Mouse (Mus musculus): ENCODE results near the gene Fam110c. TPM values are rescaled to one million over a fixed set of nuclear protein-coding genes. Genes with fewer than 3 reads are reported as not detected.
"Not testable (repeated sequence)": the region's sequence is repeated elsewhere in the genome, so short reads cannot be mapped to it uniquely, and the experiment has no call there.

The Fam110c gene
- total RNA-seq (2021): not detected
- long read RNA-seq: 0 reads

GRCm38 (mm10) chr12:31073412-31074354 is at the start of gene Fam110c:
Fam110c (plus strand) TSS chr12:31073861.
- no peak for DNase-seq (ENCODE audit: low spot score in 2 of 2)

GRCm38 (mm10) chr12:31026423-31026822 is 47.2 kb upstream of the Fam110c start:
- peak; percentile 15 to 65 for DNase-seq (ENCODE audit: low spot score in 2 of 2)

DNA sequence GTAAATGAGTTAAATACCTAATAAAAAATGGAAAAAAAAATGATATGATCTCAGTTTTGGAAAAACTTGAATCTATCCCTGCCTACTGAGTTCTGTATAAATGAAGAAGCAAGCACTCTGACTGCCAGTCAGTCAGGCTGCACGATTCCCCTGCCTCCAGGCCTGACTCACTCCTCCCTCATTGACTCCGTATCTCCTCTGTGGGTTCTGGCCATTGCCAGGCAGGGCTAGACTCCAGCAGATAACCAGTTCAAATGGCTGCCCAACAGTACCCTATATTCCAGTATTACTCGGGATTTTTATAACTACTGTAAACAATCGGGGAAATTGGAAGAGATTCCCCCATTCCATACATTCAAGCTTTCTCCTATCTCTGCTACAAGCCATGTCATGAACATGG is 21.6 kb upstream of the Fam110c start:
- DNase-seq (ENCODE audit: low spot score in 2 of 2): no peak

DNA sequence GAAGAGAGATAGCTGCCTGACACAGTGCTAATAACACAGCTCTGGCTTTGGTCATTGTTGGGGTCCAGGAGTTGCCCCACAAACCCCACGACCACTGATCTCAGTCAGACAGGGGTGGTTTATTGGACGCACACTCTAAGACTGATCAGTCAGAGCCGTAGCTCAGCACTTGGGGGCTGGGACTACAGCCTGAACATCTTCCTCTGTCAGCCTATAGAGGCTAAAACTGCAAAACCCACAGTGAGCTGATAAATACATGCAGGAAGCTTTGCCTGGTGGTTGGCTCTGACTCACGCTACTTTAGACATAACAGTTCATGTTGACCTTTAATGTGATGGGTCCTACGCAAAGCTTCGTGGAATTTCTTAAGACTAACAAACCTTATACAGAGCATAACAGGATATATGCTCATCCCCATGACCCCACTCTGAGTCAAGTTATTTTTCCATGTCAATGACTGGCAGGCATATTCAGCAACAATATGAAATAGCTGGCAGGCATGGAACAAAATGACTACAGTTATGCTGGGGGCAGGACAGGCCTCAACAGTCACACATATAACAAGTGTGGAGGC is 17.3 kb upstream of the Fam110c start:
- no peak for DNase-seq (ENCODE audit: low spot score in 2 of 2)

GRCm38 (mm10) chr12:31059393-31059853 is 14.2 kb upstream of the Fam110c start:
- DNase-seq (ENCODE audit: low spot score in 2 of 2): no peak

DNA sequence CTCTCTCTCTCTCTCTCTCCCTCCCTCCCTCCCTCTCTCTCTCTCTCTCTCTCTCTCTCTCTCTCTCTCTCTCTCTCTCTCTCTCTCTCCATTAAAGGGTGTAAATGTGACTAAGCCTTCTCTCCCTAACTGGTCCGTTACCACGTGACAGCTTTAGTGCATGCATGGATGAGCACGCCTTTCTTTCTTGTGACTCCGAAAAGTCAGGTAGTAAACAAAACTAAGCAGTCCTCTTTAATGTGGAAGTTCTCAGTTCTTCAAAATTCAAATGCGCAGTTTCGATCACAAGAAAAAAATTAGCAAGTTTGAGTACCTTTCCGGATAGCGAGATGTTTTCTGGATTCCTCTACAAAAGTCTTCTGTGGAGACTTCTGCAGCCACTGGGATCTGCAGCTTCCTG is 13.4 kb upstream of the Fam110c start:
- no peak for DNase-seq (ENCODE audit: low spot score in 2 of 2)

DNA sequence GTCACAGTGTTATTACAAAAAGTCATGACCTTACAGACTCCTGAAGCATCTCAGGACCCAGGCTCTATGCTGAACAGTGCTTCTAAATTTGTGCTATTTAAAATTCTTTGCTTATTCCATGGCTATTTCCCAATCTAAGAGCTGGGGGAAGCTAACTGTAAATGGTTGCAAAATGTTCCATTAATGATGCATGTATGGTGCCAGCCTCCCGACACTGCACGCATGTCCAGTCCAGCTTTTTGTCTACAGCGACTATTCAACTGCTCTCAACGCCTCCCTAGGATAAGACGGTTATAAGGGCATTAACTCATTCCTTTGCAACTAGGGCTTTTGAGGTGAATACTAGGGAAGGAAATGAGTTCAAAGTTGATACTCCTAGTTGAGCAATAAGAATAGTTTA is 2.4 kb upstream of the Fam110c start:
- no peak for DNase-seq (ENCODE audit: low spot score in 2 of 2)

DNA sequence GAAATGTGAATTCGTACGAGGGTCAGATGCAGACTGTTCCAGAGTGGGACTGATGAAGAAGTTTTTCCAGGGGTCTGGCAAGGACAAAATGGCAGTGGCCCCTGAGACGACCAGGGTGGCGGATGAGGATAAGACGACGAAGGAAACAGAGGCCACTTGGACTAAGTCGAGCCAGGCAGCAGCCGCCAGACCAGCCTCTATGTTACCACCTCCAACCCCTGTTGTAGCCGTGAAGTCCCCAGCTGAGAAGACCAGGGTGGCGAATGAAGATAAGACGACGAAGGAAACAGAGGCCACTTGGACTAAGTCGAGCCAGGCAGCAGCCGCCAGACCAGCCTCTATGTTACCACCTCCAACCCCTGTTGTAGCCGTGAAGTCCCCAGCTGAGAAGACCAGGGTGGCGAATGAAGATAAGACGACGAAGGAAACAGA is 710 bp downstream of the Fam110c start:
- not testable (repeated sequence) for DNase-seq (ENCODE audit: low spot score in 2 of 2)

- peak in 1 of 2 experiments; percentile 2 for DNase-seq (ENCODE audit: low spot score in 2 of 2)
Measured at GRCm38 (mm10) chr12:31074839-31075538, 1.3 kb downstream of the Fam110c start.

GRCm38 (mm10) chr12:31077020-31077419 is 3.4 kb downstream of the Fam110c start:
- no peak for DNase-seq (ENCODE audit: low spot score in 2 of 2)

DNA sequence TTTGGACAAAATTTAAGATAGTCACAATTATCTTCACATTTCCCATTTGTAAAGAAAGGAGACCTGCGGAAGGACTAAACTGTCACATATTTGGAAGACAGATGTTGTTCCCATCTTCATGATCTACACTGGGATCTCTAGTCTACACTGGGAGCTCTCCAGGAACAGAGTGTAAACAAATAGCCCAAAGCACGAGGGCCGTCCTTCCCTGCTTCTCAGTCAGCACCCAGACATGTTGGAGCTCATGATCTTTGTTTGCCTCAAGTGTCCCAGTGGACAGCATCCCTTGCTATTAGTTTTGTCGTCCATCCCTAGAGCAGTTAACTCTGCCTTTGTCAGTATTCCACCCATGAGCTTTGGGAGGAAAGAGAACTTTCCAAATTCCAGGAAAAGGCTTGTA is 4.4 kb downstream of the Fam110c start:
- DNase-seq (ENCODE audit: low spot score in 2 of 2): no peak

DNA sequence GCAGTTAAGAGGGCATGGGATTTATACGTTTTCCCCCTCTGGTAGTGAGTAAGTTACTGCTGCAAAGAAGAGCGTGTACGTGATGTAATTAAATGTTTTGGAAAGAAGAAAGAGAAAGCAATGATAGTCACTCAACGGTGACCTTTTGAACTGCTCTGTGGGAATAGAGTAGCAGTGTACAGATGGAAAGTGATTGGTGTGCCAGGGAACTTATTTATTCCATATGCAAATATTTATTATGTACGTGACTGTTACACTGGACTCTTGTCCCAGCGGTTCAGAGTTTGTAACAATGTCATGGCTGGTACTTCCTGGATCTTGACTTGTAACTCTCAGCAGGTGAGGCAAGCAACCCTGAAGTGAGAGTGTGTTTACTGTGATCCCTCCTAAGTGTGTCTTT is 6.7 kb downstream of the Fam110c start:
- DNase-seq (ENCODE audit: low spot score in 2 of 2): no peak

- DNase-seq (ENCODE audit: low spot score in 2 of 2): no peak
Measured at GRCm38 (mm10) chr12:31080890-31081554, 7.4 kb downstream of the Fam110c start.

- no peak for DNase-seq (ENCODE audit: low spot score in 2 of 2)
Measured at GRCm38 (mm10) chr12:31083007-31083406, 9.3 kb downstream of the Fam110c start.

GRCm38 (mm10) chr12:31083407-31083806 is 9.7 kb downstream of the Fam110c start:
- DNase-seq (ENCODE audit: low spot score in 2 of 2): no peak

- no peak for DNase-seq (ENCODE audit: low spot score in 2 of 2)
Measured at GRCm38 (mm10) chr12:31087060-31087459, 13.4 kb downstream of the Fam110c start.

DNA sequence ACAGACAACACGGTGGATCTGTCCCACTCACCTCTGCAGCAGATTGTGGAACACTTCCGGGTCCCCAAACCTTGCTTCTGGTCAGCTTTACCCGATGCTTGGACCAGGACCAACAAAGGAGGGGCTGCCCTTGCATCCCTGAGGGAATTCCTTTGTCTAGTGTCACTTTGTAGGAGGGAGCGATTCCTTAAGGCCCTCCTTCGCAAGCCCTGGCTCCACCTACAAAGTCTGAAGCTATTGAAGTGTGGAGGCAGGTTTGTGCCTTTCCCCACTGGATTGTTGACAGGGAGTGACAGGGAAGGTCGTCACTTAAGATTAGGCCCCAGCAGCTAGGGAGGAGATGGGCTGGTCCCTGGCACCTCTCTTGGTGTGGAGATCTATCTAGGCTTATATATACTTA is 16.7 kb downstream of the Fam110c start:
- no peak for DNase-seq (ENCODE audit: low spot score in 2 of 2)

DNA sequence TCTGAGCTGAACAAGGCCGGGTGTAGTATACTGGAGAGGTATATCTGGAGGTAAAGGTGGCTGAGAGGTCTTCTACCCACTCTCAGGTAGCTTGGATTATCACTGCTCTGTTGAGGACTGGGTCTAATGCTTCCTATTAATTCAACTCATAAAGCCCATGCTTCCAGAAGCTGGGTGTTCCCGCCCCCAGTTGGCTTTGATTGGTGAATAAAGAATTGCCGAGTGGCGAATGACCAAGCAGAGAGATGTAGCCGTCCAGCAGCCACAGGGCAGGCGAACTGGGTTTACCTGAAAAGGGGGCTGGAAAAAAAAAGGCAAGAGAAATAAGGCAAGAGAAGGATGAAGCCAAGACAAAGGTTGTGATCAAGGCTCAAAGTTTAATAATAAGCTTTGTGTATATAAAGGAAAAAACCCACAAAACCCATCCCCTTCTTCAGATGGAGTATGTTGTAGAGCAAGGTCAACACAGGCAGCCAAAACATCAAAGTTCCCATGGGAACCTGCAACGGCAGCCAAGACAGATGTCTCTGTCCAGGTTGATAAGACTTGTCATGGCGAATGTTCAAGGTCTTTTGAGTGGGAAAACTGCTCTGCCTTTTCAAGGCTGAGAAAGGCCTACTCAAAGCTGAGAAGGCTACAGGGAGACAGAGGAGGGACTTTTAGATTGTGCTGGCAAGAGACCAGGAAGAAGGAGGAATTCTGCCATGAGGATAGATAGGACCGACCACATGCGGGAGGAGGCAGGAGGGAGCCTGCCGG is 17.4 kb downstream of the Fam110c start:
- DNase-seq (ENCODE audit: low spot score in 2 of 2): no peak

- DNase-seq (ENCODE audit: low spot score in 2 of 2): no peak
Measured at GRCm38 (mm10) chr12:31092481-31092880, 18.8 kb downstream of the Fam110c start.

GRCm38 (mm10) chr12:31097185-31097584 is 23.5 kb downstream of the Fam110c start:
- DNase-seq (ENCODE audit: low spot score in 2 of 2): no peak
